Mouse (Mus musculus) lung, postnatal 36 days (tissue): ENCODE data around the gene Kcnn1.
A peak's percentile ranks its signal among the peaks of the same experiment; 100 is the strongest.
"Not testable (repeated sequence)": the region's sequence is repeated elsewhere in the genome, so short reads cannot be mapped to it uniquely, and the experiment has no call there.

Source experiments
- DNase-seq: peaks from one replicate; pipeline ENCODE4 v3.0.0; 2022; ENCODE audit warnings: mixed read lengths

Kcnn1 gene

DNA sequence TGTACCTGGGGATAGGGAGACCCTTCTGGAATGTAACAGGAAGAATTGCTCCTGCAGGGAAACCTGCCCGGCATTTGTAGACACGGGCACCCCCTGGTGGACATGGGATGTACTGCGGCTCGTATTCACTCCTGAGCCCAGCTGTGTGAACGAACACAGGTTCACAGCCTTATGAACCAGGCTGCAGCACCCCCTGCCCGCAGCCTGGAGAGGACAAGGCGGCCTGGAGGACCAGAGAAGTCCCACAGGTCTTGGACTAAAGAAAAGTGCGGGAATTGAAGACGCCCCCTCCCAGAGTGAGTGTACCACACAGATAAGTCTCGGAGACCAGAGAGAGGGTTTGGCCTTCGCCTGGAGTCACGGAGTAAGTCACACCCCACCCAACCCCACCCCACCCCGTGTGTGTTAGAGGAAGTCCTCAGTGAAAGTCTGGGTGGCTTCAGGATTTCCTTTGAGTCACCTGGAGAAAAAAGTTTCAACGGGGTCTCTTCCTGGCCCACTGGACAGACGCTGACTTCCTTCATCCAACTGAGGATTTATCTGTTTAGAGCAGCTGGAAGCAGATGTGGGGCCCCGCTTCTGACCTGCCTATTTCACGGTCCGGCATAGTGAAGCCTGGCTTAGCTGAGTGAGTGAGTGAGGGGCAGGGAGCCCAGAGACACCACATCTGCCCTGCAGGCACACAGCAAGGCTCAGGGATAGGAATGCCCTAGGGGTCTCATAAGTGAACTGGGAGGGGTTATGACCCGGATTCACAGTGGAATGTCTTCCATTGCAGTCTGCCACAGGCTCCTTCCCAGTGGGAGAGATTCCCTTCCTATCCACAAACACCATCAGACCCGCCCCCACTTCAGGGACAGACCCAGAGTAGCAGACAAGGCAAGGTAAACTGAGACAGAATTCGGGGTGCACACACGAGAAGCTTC is 21.6 kb downstream of the Kcnn1 start:
- peak; percentile 96 for DNase-seq

DNA sequence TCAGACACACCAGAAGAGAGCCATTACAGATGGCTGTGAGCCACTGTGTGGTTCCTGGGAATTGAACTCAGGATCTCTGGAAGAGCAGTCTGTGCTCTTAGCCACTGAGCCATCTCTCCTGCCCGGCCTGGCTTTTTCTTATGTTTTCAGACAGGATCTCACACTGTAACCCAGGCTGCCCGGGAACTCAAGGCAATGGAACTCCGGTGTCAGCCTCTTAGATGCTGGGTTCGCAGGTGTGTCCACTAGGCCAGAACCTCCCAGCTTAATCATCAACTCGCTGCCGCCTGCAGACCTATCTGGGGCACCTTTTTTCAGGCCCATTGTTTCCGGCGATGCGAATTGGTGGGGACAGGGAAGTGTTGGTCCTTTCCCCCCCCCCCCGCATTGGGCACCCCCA is 22.5 kb downstream of the Kcnn1 start:
- DNase-seq = no peak

DNA sequence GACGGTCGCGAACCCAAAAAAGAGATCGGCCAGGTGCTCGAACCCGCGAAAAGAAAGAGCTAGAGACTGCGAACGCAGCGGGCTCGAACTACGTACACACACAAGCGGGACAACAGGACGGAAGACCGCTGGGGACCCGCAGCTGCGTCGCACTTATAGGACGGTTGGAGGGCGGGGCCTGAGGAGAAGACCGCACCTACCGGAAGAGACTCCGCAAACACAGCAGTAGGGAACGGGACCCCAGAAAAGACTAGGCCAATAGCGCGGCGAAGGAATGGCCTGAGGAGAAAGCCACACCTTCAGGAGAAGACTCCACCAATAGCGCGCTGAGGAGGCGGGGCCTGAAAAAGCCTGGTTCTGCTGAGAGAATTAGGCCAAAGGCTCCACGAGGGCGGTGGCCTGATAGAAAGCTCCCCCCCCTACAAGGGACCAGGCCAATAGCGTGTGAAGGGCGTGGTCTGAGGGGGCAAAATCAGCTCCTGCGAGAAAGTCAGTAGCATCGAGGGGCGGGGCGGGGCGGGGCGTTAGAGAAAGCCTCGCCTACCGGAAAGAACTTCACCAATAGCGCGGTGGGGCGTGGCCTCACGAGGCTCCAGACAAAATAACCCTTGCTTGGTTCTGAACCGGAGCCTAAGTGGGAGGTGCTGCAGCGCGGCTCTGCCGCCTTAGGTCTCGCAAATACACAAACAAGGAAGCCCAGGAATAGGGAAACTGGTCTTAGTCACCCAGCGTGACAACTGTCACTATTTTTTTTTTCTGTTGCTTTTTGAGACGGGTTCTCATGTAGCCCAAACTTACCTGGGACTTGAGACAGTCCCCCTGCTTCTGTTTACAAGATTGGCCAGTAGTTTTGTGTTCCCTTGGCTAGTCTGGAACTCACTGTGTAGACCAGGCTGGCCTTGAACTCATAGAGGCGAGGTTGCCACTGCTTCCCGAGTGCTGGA is 23.4 kb downstream of the Kcnn1 start, which contains the start of gene Arrdc2:
TSS of gene Arrdc2 (minus strand) at position 313 of the 944 bp plus-strand sequence.
- peak; percentile 100 for DNase-seq

DNA sequence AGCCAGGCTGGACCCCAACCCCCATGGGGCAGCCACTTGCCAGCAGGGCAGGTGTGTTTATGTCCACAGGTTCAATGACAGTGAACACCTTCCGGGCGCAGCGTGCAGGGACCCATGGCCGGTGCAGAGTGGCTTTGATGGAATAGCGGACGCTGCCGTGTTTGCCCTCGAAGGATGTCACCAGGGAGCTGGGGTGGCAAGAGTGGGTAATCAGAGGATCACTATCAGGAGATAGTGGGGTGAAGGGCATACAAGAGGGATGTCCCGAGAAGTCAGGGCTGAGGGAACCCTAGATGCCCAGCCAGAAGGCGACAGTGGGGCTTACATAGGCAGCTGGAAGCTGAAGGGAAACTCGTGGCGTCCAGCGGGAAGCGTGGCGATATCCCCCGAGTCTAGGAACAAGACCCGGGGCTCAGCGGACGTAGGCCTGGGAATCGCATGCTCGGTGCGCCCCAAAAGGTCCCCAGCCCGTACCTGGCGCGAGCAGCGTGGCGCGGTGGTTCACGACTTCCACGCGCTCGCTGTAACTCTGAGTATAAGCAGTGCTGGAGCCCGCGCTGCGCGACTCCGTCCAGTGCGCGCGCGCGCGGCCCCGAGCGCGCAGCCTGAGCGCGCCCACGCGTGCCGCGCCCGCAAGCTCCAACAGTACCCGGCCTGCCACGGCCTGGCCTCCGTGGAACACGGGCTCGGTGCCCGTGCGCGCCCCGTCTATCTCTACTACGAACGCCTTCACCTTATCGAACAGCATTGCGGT is 24.2 kb downstream of the Kcnn1 start:
- peak; percentile 37 for DNase-seq

DNA sequence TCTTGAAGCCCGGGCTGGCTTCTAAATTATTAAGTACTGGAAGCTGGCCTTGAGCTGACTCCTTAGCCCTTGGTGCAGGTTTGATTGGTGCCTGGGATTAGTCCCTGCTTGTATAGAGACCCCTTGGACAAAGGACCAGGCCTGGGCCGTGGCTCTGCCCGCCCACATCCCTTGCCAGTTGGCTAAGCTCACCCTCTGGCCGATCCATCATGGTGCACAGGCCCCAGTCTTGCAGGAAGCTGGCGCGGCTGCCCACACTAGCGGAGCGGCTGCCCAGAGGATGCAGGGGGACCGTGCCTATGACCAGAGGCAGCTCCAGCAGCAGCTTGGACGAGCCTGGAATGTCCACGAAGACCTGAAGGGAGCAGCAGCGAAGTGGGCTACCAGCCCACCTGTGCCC is 26.4 kb downstream of the Kcnn1 start:
- DNase-seq = no peak

DNA sequence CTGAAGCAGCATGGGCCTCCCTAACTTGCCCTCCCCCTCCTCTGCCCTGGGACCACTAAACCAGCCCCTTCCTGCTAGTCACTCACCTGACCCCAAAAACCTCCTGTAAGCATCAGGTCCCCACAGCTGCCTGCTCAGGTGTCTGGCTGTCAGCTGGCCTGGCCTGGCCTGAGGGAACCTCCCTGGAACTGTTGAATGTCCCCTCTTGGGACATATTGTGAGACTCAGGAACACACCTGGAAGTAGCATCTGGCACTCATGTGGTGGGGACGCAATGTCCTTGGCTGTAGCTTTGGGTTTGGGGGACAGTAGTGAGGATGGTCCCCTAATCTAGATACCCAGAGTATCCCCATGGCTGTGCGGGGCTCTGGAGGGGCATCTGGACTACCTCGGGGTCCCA is 29.0 kb downstream of the Kcnn1 start:
- no peak for DNase-seq

DNA sequence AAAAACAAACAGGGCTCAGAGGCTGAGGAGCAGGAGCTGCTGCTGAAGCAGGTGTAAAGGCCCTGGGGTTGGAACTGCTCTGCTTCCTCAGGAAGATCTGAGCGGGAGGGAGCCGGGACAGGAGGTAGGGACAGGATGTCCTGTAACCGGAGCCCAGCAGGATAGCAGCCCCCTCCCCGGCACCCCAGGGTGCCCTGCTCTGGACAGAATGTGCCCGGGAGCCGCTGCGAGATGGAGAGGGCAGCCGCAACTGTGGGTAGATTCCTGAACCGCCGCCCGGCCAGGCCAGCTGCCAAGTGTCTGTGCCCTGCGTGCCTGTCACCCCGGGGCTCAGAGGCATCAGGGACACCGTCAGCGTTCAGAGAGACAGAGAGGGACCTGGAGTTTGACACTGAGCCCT is 29.5 kb downstream of the Kcnn1 start:
- DNase-seq = peak; percentile 86

DNA sequence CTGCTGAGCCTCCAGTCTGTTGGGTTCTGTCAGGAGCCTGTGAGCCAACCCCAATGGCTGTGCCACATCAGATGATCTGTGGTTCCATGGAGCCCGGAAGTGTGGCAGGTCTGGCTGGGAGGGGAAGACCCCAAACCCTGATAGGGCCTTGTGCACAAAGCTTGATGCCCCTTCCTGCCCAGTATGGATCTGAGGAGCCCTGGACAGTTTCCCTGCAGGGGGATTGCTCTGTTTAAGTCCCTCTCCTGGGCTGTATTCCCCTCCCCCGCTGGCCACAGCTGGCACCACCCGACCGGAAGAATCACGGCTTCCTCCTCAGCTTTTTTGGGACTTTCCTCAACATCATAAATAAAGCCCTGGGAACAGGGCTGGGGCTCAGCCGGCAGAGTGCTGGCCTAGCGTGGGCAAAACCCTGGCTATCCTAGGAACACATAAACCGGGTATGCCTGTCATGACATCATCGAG is 30.0 kb downstream of the Kcnn1 start:
- peak; percentile 74 for DNase-seq

DNA sequence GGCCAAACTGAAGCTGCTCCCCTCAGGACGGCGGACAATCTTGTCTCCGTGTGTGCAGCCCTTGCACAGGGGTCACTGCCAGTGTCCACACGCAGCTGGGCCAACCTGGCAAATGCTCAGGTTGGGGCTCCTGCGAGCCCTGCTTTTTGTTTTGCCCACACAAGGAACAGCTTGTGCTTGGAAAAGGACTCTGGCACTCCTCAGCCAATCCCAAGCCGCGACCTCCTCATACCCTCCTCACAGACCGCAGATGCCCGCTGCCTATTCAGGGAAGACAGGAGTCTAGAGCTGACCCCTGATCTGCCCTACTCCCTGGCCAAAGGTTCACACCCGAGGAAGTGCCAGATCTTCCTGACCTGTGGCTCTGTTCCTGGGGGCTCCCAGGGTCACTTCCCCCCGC is 30.7 kb downstream of the Kcnn1 start:
- no peak for DNase-seq

DNA sequence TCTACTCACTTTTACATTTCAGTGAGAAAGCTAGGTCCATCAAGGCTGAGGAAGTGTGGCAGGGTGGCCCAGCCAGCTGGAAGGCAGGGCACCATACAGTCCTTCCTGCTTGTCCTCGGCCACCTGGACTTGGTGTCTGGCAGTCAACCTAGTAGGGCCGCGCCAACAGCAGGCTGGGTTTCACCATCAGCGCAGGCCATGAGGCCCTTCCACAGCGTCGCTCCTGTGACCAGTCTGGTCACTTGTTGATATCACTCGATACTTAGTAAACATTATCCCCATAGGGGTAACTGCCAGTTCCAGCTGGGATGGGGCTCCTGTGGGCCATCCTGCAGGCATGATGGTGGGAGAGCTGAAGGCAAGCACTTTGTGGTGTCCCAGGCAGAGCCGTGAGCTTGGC is 31.5 kb downstream of the Kcnn1 start:
- no peak for DNase-seq

DNA sequence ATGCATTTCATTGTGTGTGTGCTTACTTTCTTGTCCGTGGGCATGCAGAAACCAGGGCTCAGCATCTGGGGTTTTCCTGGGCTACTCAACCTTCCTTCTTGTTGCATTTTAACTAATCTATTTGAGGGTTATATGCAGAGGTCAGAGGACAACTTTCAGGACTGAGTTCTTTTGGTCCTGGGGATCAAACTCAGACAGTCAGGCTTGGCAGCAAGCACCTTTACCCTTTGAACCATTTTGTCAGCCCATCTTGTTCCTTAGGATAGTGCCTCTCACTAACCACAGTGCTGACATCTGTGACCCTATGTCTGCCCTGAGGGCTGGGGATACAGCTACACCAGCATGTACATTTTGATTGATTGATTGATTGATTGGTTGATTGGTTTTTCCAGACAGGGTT is 35.3 kb downstream of the Kcnn1 start:
- DNase-seq = no peak

DNA sequence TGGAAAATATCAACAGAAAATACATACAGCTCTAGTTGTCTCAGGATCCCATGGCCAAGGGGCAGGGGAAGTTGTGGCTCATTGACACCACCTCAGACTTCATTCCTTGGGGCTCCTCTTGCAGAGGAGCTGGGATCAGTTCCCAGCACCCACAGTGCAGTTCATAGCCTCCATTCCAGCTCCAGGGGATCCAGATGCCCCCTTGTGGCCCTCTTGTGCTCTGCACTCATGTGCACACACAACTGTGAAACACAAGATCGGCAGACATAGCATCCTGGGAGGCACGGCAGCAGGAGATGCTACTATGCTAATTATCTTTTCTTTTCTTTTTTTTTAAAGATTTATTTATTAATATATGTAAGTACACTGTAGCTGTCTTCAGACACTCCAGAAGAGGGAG is 36.0 kb downstream of the Kcnn1 start:
- no peak for DNase-seq

DNA sequence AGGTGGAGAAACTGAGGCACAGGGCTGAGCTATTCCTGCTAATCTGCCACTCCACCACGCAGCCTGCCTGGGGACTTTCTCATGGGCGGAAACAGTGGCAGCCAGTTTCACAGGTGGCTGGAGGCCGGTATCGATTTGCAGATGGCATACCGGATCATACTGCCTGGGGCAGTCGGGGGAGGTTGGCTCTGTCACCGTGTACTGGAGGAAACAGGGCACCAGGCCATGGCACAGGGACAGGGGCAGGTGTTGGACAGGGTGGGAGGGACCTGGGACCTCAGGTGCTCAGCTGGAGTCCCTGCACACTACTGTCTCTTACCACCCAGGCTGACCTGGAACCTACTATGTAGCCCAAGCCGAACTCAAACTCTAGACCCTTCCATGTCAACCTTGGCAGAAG is 37.2 kb downstream of the Kcnn1 start:
- DNase-seq = no peak

DNA sequence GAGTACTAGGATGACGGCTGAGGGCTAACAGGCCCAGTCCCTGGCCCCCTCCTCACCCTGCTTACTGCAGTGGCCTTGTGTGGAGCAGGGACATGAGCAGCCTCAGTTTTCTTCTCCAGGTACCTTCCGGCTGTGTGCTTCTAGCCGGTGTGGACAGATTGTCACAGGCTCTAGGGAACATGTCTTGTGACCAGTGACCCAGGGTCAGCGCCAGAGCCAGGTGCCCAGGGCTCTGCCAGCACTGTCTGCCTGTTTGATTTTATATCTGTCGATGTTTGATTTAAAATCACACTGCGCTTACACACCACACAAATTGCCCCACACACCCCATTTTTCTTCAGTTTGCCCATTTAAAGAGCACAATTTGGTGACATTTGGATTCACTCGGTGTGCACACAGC is 39.3 kb downstream of the Kcnn1 start:
- no peak for DNase-seq

DNA sequence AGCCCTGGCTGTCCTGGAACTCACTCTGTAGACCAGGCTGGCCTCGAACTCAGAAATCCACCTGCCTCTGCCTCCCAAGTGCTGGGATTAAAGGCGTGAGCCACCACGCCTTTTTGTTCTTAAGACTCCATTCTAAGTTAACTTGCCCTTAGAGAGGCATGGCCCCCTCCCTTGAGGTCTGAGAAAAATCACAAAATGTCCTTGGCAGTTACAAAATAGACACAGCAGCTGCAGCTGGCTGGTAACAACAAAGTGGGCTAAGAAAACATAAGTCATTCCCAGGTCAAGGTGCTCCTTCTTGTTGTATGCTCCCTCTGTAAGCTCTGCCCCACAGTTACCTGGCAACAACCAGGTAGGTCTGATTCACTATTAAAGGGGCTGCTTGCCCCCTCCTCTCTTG is 40.5 kb downstream of the Kcnn1 start:
- not testable (repeated sequence) for DNase-seq

DNA sequence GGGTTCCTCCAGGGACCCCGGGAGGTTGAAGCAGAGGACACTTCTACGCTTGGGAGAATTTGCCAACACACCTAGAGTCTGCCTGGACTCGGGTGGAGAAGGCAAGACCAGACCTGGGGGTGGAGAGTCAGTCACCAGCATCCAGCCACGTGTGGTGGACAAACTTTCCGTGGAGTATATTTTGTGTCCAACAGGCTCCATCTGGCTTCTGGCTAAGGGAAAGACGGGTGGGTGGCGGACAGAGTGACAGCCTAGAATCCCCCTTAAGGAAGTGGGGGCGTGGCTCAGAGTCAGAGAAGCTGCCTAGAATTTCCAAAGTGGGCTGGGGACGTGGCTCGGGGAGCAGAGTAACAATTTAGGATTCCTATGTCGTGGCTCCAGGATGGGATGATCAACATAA is 41.1 kb downstream of the Kcnn1 start:
- no peak for DNase-seq

DNA sequence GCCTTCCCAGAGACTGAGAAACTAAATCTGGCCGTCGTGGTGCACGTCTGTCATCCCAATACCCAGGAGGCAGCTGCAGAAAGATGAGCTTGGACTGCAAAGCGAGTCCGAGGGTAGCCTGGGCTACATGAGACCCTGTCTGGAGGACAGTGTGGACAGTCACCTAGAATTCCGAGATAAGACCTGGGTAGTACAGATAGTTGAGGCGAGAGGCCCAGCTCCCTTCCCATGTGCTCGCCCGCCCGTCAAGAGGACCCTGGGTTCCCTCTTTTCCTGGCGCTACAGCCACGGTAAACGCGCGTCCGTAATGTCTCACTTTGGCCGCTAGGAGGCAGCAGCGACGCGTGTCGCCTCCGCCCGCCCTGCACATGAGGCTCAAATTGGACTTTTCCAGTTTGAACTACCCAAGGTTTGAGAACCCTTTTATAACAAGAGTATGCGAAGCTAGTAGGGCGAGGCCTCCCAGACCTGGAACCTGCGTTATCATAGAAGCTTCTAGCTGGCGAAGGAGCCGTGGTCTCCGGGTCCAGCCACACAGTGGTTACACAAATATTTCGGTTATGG is 41.6 kb downstream of the Kcnn1 start:
- DNase-seq = peak; percentile 77

DNA sequence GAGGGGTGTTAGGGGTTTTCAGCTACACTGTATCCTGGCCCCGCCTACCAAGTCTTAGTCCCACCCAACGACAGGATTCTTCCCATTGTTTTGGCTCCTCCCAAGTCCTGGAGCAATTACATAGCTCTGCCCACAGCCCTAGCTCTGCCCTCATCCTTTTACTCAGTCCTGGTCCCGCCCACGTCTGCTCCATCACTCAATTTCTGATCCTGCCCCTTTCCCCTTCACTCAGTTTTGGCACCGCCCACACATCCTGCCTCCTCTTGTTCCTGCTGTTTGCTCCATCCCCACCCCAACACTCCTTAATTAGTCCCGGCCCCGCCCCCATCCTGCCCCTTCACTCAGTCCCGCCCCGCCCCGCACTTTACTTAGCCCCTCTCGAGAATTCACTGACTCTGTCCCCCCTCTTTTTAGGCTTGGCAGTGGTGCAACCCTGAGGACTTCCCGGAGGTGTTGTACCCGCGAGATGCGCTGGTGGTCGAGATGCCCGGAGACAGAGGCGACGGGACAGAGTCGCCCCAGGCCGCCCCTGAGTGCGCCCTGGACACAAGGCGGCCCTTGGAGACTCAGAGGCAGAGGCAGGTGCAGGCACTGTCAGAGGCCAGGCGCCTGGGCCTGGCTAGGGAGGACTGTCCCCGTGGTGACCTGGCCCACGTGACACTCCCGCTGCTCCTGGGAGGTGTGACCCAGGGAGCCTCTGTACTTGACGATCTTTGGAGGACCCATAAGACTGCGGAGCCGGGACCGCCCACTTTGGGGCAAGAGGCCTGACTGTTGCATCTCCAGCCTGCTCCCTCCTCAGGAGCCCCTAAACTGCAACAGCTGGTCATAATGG is 42.7 kb downstream of the Kcnn1 start:
- DNase-seq = peak; percentile 96

DNA sequence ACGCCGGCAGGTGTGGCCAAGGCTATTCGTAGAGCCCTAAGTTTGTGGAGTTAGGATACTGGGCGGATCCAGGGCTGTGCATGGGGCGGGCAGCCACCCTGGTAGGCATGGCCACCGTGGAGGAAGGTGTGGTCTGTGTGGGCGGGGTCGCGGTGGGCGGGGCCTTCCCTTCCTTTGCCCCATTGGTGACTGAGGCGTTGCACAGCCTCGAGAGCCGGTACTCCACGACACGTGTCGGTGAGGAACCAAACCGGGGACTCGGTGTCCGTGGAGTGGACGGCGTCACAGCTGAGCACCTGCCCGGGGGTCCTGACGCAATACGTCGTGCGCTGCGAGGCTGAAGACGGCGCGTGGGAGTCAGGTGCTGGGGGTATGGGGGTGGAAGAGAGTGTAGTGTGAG is 46.4 kb downstream of the Kcnn1 start:
- peak; percentile 84 for DNase-seq

DNA sequence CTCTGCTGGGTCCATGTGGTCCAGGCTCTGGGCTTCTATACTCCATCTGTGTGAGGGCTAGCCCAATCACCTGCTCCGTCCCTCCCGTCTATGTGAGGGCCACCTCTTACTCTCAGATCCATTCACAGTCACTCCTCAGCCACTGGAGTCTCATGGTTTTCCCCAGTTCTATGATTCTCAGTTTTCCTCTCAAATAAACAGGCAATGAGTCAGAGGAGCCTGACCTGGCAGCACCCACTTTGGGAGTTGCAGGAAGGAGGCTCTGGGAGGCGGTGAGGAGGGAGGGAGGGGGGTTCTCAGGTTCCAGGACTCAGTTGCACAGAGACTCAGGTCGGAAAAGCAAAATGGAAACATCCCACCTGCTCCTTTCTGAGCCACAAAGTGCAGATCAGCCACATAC is 50.2 kb downstream of the Kcnn1 start:
- no peak for DNase-seq

DNA sequence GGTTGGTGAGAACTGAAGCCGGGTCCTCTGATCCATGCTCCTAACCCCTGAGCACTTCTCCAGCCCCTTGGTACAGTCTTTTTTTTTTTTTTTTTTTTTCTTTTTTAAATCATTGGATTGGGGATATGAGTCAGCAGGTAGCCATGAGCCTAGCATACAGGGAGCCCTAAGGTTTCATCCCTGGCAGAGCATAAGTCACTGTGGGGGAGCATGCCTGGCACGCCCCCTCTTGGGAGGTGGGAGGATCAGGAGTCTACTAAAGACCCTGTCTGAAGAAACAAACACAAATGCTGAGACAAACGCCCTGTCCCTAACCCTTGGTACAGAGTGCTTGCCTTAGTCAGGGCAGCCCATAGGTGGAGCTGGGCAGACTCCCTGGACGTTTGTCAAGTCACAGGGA is 51.0 kb downstream of the Kcnn1 start:
- no peak for DNase-seq
